Mouse (Mus musculus): ENCODE measurements around the gene Rfx4. TPM values are rescaled to one million over a fixed set of nuclear protein-coding genes. Genes with fewer than 3 reads are reported as not detected.

The Rfx4 gene
- polyA plus RNA-seq, 1 experiment from 2014 or later: 3.8 TPM

GRCm38 (mm10) chr10:84910194-84910593 is 154.3 kb downstream of the Rfx4 start:
- H3K36me3 ChIP-seq (replicated peaks): no peaks in the 10 kb centered on the region
- no peaks in the 10 kb centered on the region for H3K9me3 ChIP-seq
- H3K27ac ChIP-seq (replicated peaks): no peak overlapping the region
- peaks cover 31% of the 10 kb centered on the region for H3K4me1 ChIP-seq
- peaks cover 29% of the 10 kb centered on the region for H3K27me3 ChIP-seq (replicated peaks; ENCODE audit: low read depth, poor library complexity, severe bottlenecking)
- no peak for DNase-seq (ENCODE audit: low spot score)
- H3K4me3 ChIP-seq: no peak overlapping the region
- WGBS: 23% methylated on average over 7 of the region's 7 CpGs

DNA sequence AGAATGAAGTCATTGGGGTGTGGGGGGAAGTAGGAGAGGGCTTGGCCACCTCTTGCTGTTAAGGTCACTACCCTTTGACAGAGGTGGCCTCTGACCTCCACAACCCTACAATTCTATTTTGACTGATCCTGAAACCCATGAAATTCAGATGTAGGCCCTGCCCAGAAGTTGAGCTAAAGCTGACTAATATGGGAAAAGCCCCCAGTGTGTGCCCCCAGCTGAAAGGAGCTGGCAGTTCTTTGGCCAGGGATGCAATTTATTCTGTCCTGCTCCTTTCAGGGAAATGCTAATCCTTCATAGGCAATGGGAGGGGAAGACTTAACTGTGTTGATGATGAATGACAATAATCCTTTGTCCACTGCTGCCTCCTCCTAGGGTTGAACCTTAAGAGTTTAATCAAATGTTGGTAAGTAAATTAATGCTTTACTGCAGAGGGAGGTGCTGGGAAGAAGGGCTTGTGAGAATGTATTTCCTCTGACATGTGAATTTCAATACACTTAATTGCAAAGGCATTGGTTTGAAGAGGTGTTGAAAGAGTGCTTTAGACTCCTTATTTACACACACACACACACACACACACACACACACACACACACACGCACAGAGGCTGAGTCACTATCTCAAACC is 155.0 kb downstream of the Rfx4 start:
- Histone ChIP-seq H3K36me3 (replicated peaks) (no peaks in the 10 kb centered on the region), H3K27me3 (replicated peaks; ENCODE audit: low read depth, poor library complexity, severe bottlenecking) (peaks cover 29% of the 10 kb centered on the region), H3K27ac (replicated peaks) (no peak overlapping the region), H3K4me1 (peaks cover 31% of the 10 kb centered on the region), H3K9me3 (no peaks in the 10 kb centered on the region), H3K4me3 (no peak overlapping the region)
- WGBS: 33% methylated on average over 1 of the region's 1 CpGs
- DNase-seq (ENCODE audit: low spot score): no peak

DNA sequence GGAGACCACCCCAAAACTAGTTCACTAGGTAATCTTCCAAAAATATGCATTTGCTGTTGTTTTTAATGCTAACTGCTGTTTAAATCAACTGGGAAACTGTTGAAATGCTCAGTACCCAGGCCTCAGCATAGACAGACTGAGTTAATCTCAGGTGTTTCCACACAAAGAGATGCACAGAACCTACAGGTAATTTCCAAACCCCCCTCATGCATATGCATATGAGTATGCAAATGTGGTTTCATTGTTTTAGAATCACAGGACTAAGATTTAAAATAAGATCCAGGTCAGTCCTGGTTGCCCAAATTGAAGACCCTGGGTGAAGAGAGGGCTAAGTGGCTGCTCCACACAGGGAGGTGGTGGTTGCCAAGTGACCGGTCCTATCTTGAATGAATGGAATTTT is 157.3 kb downstream of the Rfx4 start:
- Histone ChIP-seq H3K36me3 (replicated peaks) (no peaks in the 10 kb centered on the region), H3K27ac (replicated peaks) (no peak overlapping the region), H3K27me3 (replicated peaks; ENCODE audit: low read depth, poor library complexity, severe bottlenecking) (peaks cover 21% of the 10 kb centered on the region), H3K9me3 (no peaks in the 10 kb centered on the region), H3K4me3 (no peak overlapping the region), H3K4me1 (peaks cover 26% of the 10 kb centered on the region)
- 75% methylated on average over 1 of the region's 1 CpGs for WGBS
- DNase-seq (ENCODE audit: low spot score): no peak

- peaks cover 30% of the 10 kb centered on the region for H3K4me1 ChIP-seq
- H3K36me3 ChIP-seq (replicated peaks): no peaks in the 10 kb centered on the region
- H3K27ac ChIP-seq (replicated peaks): no peak overlapping the region
- WGBS: 85% methylated on average over 6 of the region's 6 CpGs
- no peak overlapping the region for H3K4me3 ChIP-seq
- no peak for DNase-seq (ENCODE audit: low spot score)
- H3K27me3 ChIP-seq (replicated peaks; ENCODE audit: low read depth, poor library complexity, severe bottlenecking): no peaks in the 10 kb centered on the region
- no peaks in the 10 kb centered on the region for H3K9me3 ChIP-seq
Measured at GRCm38 (mm10) chr10:84915476-84915875, 159.6 kb downstream of the Rfx4 start.

DNA sequence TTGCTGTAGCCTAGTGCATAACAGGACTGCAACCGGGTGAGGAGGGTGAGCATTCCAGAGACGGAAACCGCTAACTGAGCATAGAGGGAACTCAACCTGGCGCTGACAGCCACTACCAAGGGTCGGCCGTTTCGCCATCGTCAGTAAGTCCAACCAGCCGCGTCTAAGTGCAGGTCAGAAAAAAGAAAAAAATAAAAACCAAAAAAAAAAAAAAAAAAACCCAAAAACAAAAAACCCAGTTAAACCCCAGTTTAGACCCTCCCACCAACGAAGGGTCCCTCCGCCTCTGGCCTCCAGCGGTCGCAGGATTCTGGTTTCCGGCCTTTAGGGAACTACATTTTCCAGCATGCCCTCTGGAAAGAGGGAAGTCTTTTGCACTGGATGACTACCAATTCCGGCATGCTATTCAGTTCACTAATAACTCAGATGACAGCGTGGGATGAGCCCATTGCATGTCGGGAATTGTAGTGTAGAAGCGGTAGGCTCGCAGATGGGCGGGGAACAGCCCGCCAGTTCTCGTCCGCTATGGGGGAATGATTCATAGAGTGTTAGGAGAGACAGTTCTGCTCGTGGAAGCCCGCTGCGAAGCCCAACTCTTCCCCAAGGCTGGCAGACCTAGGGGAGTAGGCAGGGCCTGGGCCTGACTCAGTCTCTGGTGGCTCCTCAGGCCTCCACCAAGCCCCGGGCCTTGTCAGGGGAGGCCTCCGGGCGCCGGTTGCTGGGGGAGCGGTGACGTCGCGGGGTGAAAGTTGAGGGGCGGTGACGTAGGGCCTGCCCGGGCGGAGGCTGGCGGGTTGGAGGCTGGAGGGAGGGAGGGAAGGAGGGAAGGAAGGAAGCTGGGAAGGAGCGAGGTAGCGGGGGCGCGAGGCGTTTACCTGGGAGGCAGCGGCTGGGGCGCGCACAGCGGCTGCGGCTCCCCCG is 161.2 kb downstream of the Rfx4 start, which contains the start of gene Ric8b:
TSS of gene Ric8b (plus strand) at position 807 of the 921 bp plus-strand sequence.
- peak; percentile 97 for DNase-seq (ENCODE audit: low spot score)
- Histone ChIP-seq H3K4me1 (peaks cover 21% of the 10 kb centered on the region), H3K9me3 (no peaks in the 10 kb centered on the region), H3K36me3 (replicated peaks) (peaks cover 9% of the 10 kb centered on the region; the same call in 1 of the 2 replicates), H3K27ac (replicated peaks) (peak within 1 kb of the TSS; percentile 97), H3K27me3 (replicated peaks; ENCODE audit: low read depth, poor library complexity, severe bottlenecking) (no peaks in the 10 kb centered on the region), H3K4me3 (peak within 1 kb of the TSS; percentile 87)
- WGBS: under 1% methylated on average over 51 of the region's 51 CpGs

DNA sequence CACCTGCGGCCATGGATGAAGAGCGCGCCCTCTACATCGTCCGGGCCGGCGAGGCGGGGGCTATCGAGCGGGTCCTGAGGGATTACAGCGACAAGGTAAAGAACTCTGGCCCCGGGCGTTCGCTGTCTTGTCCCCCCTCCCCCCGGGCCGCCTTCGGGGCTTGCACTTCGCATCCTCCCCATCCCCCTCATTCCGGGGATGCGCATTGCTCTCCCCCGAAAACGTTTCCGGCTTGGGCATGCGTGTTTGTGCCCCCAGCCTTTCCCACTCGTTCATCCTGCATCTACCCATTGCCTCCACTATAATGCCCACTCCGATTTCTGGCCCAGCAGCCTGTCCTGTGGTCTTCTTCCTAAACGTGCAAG is 161.9 kb downstream of the Rfx4 start:
- Histone ChIP-seq H3K36me3 (replicated peaks) (peaks cover 9% of the 10 kb centered on the region; the same call in 1 of the 2 replicates), H3K27me3 (replicated peaks; ENCODE audit: low read depth, poor library complexity, severe bottlenecking) (no peaks in the 10 kb centered on the region), H3K4me3 (peak overlapping the region; percentile 87), H3K4me1 (peaks cover 21% of the 10 kb centered on the region), H3K27ac (replicated peaks) (peak overlapping the region; percentile 97), H3K9me3 (no peaks in the 10 kb centered on the region)
- no peak for DNase-seq (ENCODE audit: low spot score)
- WGBS: under 1% methylated on average over 27 of the region's 27 CpGs

DNA sequence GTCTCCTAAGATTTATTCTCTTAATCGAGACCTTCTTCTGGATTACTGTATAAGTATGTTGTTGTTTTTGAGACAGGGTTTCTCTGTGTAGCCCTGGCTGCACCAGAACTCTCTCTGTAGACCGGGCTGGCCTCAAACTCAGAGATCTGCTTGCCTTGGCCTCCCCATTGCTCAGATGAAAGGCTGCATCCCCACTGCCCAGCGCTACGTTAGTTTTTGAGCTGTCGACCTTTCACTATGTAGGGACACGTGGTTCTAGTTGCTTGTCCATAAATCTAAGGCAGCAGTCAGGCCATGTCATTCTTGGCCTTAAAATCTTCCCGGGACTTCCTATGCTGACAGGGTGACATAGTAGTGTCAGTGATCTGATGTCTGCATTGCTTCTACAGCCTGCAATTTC is 170.5 kb downstream of the Rfx4 start:
- H3K36me3 ChIP-seq (replicated peaks): peaks cover 49% of the 10 kb centered on the region
- no peaks in the 10 kb centered on the region for H3K4me1 ChIP-seq
- no peaks in the 10 kb centered on the region for H3K27me3 ChIP-seq (replicated peaks; ENCODE audit: low read depth, poor library complexity, severe bottlenecking)
- no peak overlapping the region for H3K4me3 ChIP-seq
- no peaks in the 10 kb centered on the region for H3K9me3 ChIP-seq
- DNase-seq (ENCODE audit: low spot score): no peak
- H3K27ac ChIP-seq (replicated peaks): no peak overlapping the region
- 89% methylated on average over 7 of the region's 7 CpGs for WGBS

GRCm38 (mm10) chr10:84926885-84927284 is 171.0 kb downstream of the Rfx4 start:
- WGBS: 97% methylated on average over 4 of the region's 4 CpGs
- Histone ChIP-seq H3K27ac (replicated peaks) (no peak overlapping the region), H3K4me1 (no peaks in the 10 kb centered on the region), H3K4me3 (no peak overlapping the region), H3K36me3 (replicated peaks) (peaks cover 44% of the 10 kb centered on the region), H3K9me3 (no peaks in the 10 kb centered on the region), H3K27me3 (replicated peaks; ENCODE audit: low read depth, poor library complexity, severe bottlenecking) (no peaks in the 10 kb centered on the region)
- no peak for DNase-seq (ENCODE audit: low spot score)

DNA sequence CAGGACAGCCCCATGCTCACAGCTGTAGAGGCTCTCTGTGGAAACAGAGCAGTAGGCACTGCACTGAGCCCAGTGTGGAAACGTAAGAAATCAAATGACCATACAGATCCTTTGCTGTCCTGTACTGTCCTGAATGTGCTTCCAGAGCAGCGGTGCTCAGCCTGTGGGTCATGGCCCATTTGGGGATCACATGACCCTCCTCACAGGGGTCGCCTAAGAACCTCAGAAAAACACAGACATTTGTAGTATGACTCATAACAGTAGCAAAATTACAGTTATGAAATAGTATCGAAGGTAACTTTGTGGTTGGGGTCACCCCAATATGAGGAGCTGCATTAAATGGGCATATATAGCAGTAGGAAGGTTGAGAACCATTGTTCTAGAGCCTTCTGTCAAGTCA is 172.6 kb downstream of the Rfx4 start:
- 91% methylated on average over 4 of the region's 4 CpGs for WGBS
- no peak overlapping the region for H3K27ac ChIP-seq (replicated peaks)
- no peaks in the 10 kb centered on the region for H3K27me3 ChIP-seq (replicated peaks; ENCODE audit: low read depth, poor library complexity, severe bottlenecking)
- H3K36me3 ChIP-seq (replicated peaks): peaks cover 43% of the 10 kb centered on the region
- H3K4me1 ChIP-seq: no peaks in the 10 kb centered on the region
- DNase-seq (ENCODE audit: low spot score): no peak
- no peak overlapping the region for H3K4me3 ChIP-seq
- H3K9me3 ChIP-seq: no peaks in the 10 kb centered on the region

- no peak overlapping the region for H3K27ac ChIP-seq (replicated peaks)
- H3K36me3 ChIP-seq (replicated peaks): peaks cover 7% of the 10 kb centered on the region; the same call in 1 of the 2 replicates
- H3K27me3 ChIP-seq (replicated peaks; ENCODE audit: low read depth, poor library complexity, severe bottlenecking): no peaks in the 10 kb centered on the region
- H3K4me3 ChIP-seq: no peak overlapping the region
- no peaks in the 10 kb centered on the region for H3K9me3 ChIP-seq
- DNase-seq (ENCODE audit: low spot score): no peak
- 87% methylated on average over 7 of the region's 7 CpGs for WGBS
- peaks cover 7% of the 10 kb centered on the region; the same call in 1 of the 2 replicates for H3K4me1 ChIP-seq
Measured at GRCm38 (mm10) chr10:84935553-84936209, 179.8 kb downstream of the Rfx4 start.

GRCm38 (mm10) chr10:84936832-84937515 is 181.1 kb downstream of the Rfx4 start:
- DNase-seq (ENCODE audit: low spot score): no peak
- Histone ChIP-seq H3K27ac (replicated peaks) (no peak overlapping the region), H3K4me3 (no peak overlapping the region), H3K27me3 (replicated peaks; ENCODE audit: low read depth, poor library complexity, severe bottlenecking) (no peaks in the 10 kb centered on the region), H3K4me1 (peaks cover 7% of the 10 kb centered on the region; the same call in 1 of the 2 replicates), H3K36me3 (replicated peaks) (peaks cover 7% of the 10 kb centered on the region; the same call in 1 of the 2 replicates), H3K9me3 (no peaks in the 10 kb centered on the region)
- 75% methylated on average over 4 of the region's 4 CpGs for WGBS
